Mouse (Mus musculus) adrenal gland, adult 2 months (tissue): Measurements from ENCODE around the gene Casc3. TPM values are rescaled to one million over a fixed set of nuclear protein-coding genes. Genes with fewer than 3 reads are reported as not detected.
A peak's percentile ranks its signal among the peaks of the same experiment; 100 is the strongest.

Experiments used
- DNase-seq: peaks from one replicate; pipeline ENCODE4 v3.0.0; 2021
- polyA plus RNA-seq: library from polyadenylated mRNA; depleted of rRNA; stranded (reverse); fragments of >200 nt; gene quantifications from 2 replicates; pipeline ENCODE4 v1.2.3, GENCODE M21; 2012
- total RNA-seq, 2 experiments: library from RNA; stranded (reverse); gene quantifications; 2 replicates each; pipeline ENCODE4 v1.2.3; 2021

The Casc3 gene
- total and polyA plus RNA-seq, 3 experiments, result 30.0 to 32.3 (median 30.2) TPM

GRCm38 (mm10) chr11:98835296-98835695 lies 30.6 kb downstream of the Casc3 start:
- no peak for DNase-seq

GRCm38 (mm10) chr11:98835725-98836124 lies 31.0 kb downstream of the Casc3 start:
- DNase-seq, result no peak

DNA sequence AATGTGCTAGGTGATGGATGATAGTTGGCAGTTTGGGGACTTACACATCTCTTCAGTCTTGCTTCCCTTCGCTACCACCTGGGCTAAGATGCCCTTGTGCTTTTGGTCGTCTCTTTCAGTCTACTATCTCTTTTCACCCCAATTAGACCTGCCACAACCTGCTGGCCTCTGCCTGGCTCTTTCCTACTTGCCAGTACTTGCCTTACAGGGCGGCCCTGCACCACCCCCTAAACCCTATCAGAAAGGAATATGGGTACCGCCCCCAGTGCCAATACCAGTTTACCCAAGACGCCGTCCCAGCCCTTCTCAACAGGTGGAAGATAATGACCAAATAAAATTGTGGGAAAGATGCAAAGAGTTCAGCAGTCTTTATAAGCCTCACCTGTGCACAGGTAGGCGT lies 31.4 kb downstream of the Casc3 start:
- DNase-seq, result no peak

DNA sequence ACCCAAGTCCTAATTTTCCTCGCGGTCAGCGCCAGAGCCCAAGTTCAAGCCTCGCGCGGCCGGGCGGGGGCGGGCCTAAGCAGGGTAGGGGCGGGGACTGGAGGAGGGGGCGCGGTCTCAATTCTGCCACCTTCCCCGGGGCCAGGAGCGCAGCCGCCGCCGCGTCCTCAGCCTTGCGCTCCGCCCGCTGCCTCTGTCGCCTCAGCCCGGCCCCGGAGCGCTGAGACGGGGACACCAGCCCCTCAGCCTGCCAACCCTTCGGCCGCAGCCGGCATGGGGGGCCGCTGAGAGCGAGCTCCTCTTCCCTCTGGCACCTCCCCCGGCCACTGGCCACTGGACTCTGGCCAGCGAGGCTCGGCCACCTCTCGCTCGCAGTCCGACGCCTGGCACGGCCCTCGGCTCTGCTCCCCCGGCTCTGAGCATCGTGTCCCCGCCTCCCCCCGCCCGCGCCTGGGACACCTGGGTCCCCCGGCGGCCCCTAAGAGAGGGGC lies 32.0 kb downstream of the Casc3 start, which contains the start of gene Rapgefl1:
Gene Rapgefl1 (plus strand): TSS at position 135 of the 491 bp plus-strand sequence.
- DNase-seq, result peak; percentile 92

GRCm38 (mm10) chr11:98837231-98837704 lies 32.6 kb downstream of the Casc3 start:
- DNase-seq, result no peak

DNA sequence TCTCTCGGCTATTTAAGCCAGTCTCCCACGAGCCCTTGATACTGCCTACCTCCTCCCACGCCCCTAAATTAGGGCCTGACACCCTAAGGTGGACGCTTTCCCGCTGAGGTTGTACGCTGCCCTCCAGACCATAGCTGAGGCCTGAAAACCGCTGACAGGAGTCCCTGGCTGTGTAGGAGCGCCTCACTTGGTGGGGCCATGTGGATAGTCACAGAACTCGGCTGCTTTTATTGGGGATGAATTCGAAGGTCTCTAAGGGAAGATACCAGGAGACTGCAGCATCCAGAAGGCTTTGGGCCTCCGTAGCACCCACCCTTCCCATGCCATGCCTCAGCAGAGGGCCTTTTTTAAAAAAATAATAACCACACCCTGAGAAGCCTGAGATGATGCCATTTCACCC lies 33.2 kb downstream of the Casc3 start:
- DNase-seq, result no peak

DNA sequence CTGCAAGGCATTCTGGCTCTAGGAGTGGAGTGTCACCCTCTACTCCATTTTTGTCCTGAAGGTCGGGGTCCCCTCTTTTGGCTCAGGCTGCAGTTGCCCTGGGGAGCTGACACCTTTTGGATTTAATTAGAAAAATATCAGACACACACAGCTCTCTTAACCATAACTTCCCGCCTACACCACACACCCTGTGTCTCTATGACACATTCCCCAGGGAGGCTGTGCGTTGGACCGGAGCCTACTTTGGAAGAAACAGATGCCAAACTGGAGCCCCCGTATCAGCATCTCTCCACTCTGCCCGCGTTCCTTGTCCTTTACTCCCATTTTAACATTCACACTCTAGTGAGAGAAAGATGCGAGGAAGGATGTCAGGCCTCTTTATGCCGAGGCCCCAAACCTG lies 33.8 kb downstream of the Casc3 start:
- no peak for DNase-seq

DNA sequence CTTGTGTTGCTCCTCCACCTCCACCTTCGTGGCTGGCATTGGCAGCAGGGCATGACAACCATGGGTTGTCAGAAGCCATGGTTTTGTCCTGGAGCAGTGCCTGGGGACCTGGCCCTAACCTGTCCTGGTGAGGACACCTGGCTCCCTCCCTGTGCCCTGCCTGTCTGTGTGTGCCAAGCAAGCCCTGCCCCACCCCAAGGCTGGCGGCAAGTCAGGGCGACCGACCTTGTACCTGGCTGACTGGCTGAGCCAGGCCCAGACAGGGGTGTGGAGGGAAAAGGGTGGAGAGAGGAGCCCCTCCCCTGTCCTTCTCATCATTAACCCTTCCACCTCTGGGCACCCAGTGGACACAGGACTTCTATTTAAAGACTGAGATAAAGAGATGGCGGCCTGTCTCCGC lies 34.7 kb downstream of the Casc3 start:
- no peak for DNase-seq

- DNase-seq, result no peak
Observed at GRCm38 (mm10) chr11:98839897-98840296, 35.2 kb downstream of the Casc3 start.

DNA sequence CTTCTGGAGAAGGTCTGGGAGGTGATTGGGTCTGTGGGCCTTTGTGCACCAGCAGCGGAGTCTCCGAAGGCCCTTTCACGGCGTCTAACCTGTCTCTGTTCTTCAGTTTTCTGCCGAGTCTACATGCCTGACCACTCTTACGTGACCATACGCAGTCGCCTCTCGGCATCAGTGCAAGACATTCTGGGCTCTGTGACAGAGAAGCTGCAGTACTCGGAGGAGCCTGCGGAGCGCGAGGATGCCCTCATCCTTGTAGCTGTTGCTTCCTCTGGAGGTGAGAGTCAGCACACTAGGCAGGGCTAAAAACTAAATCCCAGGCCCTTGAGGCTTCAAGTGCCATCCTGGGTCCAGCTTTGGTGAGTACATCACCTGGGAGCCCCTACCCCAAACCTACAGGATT lies 41.3 kb downstream of the Casc3 start:
- no peak for DNase-seq

GRCm38 (mm10) chr11:98846865-98847604 lies 42.3 kb downstream of the Casc3 start:
- no peak for DNase-seq

DNA sequence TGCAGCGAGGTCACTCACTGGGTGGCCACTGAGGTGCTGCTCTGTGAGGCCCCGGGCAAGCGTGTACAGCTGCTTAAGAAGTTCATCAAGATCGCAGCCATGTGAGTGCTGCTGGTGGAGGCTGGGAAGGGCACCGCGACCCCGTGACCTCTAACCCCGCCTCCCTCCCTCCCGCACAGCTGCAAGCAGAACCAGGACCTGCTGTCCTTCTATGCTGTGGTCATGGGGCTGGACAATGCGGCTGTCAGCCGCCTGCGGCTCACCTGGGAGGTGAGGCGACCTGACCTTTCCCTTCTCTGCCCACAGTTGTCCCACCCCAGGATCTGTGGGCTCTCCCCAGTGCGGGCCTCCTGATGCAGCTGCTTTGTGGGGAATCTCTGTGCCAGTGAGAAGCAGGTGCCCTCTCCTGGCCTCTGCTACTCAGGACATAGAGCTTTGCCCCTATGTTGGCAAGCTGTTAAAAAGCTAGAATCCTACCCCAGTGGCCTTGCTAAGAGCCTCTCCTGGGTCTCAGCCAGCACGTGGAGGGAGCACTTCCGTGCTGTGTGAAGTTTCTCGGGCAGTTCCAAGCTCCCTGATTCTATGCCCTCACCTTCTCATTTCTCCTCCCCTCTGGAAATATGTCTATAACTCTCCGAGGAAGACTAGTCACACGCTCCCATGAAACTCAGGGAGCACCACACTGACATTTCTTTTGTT lies 44.6 kb downstream of the Casc3 start:
- DNase-seq, result no peak

DNA sequence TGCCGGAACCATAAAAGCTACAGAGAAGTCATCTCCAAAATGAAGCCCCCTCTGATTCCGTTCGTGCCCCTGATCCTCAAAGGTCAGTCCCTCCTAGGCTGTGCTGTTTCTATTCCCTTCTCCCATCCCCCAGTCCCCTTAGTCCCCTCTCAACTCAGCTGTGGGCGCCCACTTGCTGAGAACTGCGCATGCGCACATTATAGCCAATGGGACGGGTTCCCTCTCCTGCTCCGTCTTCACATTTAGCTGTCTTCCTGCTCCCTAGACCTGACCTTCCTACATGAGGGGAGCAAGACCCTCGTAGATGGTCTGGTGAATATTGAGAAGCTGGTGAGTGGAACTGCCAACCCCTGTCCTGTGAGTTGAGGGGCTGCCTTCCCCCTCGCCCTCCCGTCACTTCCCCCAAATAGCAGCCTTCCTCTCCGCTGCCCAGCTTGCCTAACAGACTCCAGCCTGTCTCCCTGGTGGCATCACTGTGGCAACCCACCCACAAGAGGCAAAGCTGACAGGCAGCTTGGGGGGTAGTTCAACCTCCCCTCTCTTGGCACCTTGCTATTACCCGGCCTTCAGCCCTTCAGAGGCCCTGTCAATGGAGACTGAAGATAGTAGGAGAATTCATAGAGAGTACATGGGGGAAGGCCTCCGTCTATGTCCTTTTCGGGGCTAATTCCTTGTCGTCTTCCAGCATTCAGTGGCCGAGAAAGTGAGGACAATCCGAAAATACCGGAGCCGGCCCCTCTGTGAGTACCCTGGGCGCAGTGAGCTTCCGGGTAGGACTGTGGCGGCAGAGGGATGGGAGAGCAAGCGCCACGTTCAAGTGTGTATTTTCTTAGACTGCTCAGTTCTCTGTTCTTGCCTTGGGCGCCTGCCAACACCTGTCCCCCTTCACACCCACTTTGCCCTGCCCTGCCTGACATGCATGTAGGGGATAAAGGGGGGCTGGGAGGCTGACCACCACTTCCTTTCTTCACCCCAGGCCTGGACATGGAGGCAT lies 45.7 kb downstream of the Casc3 start:
- no peak for DNase-seq

DNA sequence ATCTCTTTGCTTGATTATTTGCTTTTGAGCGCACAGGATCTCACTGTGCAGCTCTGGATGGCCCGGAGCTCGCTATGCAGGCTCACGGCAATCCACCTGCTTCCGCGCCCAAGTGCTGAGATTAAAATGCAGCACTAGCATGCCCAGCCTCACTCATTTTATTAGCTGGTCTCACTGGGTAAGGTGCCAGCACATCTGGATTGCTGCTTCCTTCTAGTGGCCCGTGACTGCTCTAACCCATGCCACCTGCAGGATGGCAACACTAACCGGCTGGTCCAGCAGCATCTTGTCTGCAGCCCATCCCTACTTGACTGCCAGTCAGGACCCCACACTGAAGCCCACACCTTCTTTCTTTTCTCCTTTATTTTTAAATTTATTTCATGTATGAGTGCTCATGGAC lies 49.4 kb downstream of the Casc3 start:
- DNase-seq, result no peak

- DNase-seq, result no peak
Observed at GRCm38 (mm10) chr11:98854659-98855058, 50.0 kb downstream of the Casc3 start.

DNA sequence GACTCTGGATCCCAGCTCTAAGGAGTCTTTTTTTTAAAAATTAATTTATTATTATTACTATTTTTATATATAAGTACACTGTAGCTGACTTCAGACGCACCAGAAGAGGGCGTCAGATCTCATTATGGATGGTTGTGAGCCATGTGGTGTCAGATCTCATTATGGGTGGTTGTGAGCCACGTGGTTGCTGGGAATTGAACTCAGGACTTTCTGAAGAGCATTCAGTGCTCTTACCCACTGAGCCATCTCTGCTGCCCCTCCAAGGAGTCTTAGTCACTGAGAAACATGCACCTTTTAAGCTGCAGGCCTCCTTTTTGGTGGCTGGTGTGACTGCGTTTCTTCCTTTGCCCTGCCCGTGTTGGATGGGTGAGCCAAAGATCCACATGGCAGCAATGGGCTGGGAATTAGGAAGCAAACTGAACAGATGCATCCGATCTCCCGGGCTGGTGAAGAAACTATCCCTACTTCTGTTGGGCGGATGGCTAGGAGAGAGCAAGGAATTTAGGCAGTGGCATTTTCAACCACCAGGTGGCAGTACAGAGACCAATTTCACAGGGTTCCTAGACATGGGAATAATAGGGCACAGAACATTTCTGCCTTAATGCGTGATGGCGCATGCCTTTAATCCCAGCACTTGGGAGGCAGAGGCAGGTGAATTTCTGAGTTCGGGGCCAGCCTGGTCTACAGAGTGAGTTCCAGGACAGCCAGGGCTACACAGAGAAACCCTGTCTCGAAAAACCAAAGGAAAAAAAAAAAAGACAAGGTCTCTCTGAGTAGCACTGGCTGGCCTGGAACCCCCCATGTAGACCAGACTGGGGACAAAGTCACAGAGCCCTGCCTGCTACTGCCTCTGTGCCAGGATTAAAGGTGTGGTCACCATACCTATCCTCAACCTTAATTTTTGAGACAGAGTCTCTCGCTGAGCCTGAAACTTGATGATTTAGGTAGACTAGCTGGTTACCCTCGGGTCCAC lies 54.3 kb downstream of the Casc3 start:
- DNase-seq, result peak; percentile 86

DNA sequence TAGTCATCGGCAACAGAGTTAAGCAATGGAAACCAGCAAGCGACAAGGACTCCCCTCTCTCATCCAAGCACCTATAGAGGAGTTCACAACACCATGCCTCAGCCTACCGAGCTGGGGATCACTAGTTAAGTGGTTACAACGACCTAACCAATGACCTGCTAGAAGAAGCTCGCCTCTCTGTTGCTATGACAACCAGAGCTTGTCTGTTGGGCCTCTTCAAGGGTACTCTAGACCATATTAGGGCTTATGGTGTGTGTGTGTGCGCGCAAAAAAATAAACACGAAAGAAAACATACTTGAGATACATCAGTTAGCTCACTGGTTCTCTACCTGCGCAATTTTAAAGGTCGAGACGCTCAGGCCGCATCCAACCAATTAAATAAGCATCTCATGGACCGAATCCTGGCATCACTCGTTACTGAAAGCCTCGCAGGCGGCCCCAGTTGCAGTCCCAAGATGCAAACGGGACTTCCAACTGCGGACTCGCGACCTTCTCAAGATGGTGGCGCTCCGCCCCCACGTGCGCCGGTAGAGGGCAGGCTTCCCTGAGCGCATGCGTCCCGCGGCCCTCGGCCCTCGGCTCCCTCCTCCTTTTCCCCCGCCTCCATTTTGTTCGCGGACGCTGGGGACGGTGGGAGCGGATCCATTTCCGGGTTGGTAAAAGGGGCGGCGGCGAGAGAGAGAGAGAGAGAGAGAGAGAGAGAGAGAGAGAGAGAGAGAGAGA lies 58.5 kb downstream of the Casc3 start, which contains the start of gene Wipf2:
Gene Wipf2 (plus strand): TSS at position 611 of the 723 bp plus-strand sequence.
- peak; percentile 97 for DNase-seq

- no peak for DNase-seq
Observed at GRCm38 (mm10) chr11:98863751-98864429, 59.2 kb downstream of the Casc3 start.

DNA sequence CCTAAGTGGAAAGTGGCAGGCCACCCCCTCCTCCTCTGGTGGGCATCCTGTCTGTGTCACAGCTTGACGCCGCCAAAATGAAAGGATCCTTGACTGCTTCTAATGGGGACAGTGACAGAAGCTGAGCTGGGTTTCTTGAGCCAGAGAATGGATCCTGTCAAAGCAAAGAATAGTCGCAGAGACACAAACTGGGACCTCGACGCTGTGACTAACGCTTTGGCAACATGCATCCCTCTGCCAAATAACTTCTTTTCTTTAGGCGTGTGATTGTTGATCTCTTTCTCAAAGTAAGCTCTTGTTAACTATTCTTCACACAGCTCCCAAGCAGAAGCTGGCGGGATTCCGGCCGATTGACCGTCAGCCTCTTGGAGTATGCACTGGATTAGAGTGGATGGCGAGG lies 62.6 kb downstream of the Casc3 start:
- no peak for DNase-seq
